Mouse (Mus musculus): ENCODE measurements at regions not wholly inside any gene's neighbourhood (a gene's known extent, or its start where the extent isn't known, plus 50 kb on each side); places are given as distances from the start of the nearest gene placed in this dataset.

DNA sequence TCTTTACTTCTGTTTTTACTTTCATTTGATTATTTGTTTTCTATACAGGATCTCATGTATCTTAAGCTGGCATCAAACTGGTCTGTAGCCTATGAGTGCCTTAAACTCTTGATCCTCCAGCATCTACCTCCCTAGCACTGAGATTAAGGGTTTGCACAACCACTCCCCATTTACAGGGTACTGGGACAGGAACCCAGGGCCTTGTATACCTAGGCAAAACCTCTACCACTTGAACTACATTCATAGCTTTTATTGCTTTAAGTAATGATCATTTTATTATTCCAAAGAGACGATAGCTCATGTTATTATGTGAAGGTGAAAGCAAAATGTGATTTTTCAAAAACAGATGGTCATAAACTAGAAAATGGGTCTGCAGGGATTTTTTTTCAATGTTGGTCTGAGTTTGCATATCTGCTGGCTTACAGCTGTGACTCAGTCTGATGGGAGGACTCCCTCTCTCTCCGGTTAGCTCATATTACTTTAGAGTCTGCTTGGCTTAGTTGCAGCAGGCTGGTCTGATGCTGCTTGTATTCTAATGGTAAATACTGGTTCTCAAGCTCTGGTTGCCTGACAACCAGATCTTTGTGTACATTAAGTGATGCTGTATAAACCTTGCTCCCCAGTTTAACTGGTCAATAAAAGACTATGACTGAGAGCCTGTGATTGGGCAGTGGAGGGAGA, 735.5 kb downstream of the Tmem132b start:
- Histone ChIP-seq H3K9ac (no peak overlapping the region), H3K4me3 (no peak overlapping the region), H3K4me1 (no peaks in the 10 kb centered on the region), H3K36me3 (no peaks in the 10 kb centered on the region), H3K27ac (no peak overlapping the region), H3K27me3 (no peaks in the 10 kb centered on the region), H3K9me3 (no peaks in the 10 kb centered on the region), H3K4me2 (replicated peaks) (no peak overlapping the region)
- 70% methylated on average over 2 of the region's 2 CpGs for WGBS
- ATAC-seq (ENCODE audit: insufficient number of reproducible peaks, insufficient read depth, low FRiP score, low TSS enrichment), result no peak

DNA sequence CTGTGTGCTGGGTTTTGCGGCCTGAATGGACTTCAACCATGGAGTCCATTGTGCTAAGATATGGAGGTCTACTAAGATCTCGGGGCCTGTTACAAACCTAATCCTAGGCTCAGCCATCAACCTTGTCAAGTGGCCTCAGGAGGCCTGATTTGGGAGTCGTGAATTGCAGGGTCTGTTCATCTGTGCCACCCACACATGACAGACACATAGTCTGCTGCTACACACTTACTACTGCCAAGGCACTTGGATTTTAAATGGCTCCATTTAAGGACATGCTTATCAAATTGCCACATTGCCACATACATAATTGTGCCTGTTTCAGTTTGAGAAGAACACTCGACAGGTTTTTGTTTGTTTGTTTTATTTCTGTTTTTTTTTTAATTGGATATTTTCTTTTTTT, 737.0 kb downstream of the Tmem132b start:
- Histone ChIP-seq H3K4me3 (no peak overlapping the region), H3K9me3 (no peaks in the 10 kb centered on the region), H3K27ac (no peak overlapping the region), H3K27me3 (no peaks in the 10 kb centered on the region), H3K9ac (no peak overlapping the region), H3K4me1 (no peaks in the 10 kb centered on the region), H3K4me2 (replicated peaks) (no peak overlapping the region), H3K36me3 (no peaks in the 10 kb centered on the region)
- WGBS, result 77% methylated on average over 4 of the region's 4 CpGs
- ATAC-seq (ENCODE audit: insufficient number of reproducible peaks, insufficient read depth, low FRiP score, low TSS enrichment), result no peak

DNA sequence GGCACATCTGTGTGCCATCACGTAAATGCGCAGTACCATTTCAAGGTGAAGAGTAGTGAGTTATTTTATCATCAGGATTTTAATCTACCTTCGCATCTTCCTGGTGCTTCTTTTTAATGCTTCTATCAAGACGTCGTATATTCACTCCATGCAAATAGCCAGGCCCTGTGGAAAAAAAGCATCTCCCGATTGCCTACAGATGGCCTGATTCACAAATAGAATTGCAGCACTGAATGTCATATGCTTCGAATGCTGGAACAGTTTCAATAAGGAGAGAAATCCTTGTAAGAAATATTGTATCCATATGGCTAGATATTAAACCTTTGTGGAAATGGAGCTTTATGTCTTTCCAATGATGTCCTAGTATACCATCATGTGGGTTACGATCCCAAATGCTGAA, 742.7 kb downstream of the Tmem132b start:
- no peaks in the 10 kb centered on the region for H3K9me3 ChIP-seq
- H3K4me2 ChIP-seq (replicated peaks), result no peak overlapping the region
- ATAC-seq (ENCODE audit: insufficient number of reproducible peaks, insufficient read depth, low FRiP score, low TSS enrichment), result no peak
- no peaks in the 10 kb centered on the region for H3K4me1 ChIP-seq
- 78% methylated on average over 8 of the region's 8 CpGs for WGBS
- H3K4me3 ChIP-seq, result no peak overlapping the region
- H3K9ac ChIP-seq, result no peak overlapping the region
- H3K27me3 ChIP-seq, result no peaks in the 10 kb centered on the region
- H3K27ac ChIP-seq, result no peak overlapping the region
- no peaks in the 10 kb centered on the region for H3K36me3 ChIP-seq

DNA sequence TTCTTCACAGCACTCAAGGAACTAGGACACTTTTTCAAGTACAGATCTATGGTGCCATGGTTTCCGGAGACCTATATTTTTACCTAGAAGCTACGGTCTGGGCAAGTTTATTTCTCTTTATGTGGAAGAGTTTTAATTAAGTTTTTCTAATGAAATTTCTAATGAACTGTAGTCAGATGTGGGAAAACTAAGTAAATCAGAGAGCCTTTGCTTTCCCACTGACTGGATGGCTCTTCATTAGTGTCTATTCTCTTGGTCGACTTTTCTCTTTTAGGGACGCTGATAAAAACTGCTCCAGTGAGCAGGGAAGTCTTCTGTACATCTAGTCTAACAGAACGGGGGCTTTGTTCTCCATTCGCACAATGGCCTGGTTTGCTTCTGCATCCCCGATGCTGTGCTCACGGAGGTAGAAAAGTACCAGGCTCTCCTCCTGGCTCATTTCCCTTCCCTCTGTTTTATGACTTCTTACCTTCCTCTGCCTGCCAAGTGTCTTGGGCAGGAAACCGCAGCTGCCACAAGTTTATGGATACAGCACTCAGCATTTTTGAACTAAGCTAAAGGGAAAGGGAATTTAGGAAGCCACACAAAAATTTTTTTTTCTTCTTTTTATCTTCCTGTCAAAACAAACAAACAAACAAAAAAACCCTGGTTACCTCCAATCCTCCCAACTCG, 749.6 kb downstream of the Tmem132b start:
- Histone ChIP-seq H3K4me3 (no peak overlapping the region), H3K4me1 (0 out of 2 replicates have a peak, but pooled peaks cover 3% of the 10 kb centered on the region), H3K9ac (no peak overlapping the region), H3K27me3 (no peaks in the 10 kb centered on the region), H3K36me3 (no peaks in the 10 kb centered on the region), H3K27ac (no peak overlapping the region), H3K9me3 (no peaks in the 10 kb centered on the region), H3K4me2 (replicated peaks) (no peak overlapping the region)
- 25% methylated on average over 10 of the region's 10 CpGs for whole genome bisulfite sequencing
- no peak for ATAC-seq (ENCODE audit: insufficient number of reproducible peaks, insufficient read depth, low FRiP score, low TSS enrichment)

DNA sequence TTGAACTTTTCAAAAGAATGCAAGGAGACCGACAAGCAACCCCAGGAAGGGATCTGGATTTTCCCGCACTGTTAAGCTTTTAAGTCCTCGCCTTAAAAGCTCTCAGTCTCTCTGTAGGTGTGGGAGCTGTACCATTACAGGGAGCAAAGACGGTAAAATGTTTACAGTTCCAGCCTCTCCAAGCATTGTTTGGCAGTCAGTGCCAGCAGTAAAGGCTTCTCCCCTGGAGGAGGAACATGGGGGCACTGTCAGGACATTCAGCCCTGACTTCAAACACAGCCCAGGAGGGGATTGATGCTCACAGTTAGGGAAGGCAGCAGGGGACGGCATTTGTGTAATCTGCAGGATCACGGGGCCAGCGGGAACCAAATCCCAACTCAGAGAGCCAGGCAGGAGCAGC, 750.2 kb downstream of the Tmem132b start:
- no peak overlapping the region for H3K9ac ChIP-seq
- H3K4me3 ChIP-seq, result no peak overlapping the region
- H3K4me2 ChIP-seq (replicated peaks), result no peak overlapping the region
- no peaks in the 10 kb centered on the region for H3K27me3 ChIP-seq
- H3K36me3 ChIP-seq, result no peaks in the 10 kb centered on the region
- no peak overlapping the region for H3K27ac ChIP-seq
- H3K4me1 ChIP-seq, result 0 out of 2 replicates have a peak, but pooled peaks cover 3% of the 10 kb centered on the region
- ATAC-seq (ENCODE audit: insufficient number of reproducible peaks, insufficient read depth, low FRiP score, low TSS enrichment), result no peak
- WGBS, result 6% methylated on average over 7 of the region's 7 CpGs
- H3K9me3 ChIP-seq, result no peaks in the 10 kb centered on the region

DNA sequence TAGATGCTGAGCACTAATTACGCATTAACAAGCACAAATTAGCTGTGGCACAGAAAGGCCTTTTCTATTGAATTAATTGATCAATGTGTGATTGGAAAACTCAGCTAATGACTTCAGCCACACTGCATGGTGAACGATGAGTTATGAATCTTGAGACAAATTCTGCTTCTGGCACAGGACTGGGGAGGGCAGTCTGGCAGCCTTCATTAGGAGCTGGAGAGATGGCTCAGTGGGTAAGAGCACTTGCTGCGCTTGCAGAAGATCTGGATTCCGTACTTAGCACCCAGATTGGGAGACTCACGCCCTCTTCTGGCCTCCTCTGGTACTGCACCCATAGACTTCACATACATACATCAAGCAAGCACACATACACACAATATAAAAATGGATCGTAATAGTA, 793.3 kb downstream of the Tmem132b start:
- H3K4me2 ChIP-seq (replicated peaks), result no peak overlapping the region
- H3K27me3 ChIP-seq, result no peaks in the 10 kb centered on the region
- no peaks in the 10 kb centered on the region for H3K4me1 ChIP-seq
- no peak overlapping the region for H3K9ac ChIP-seq
- no peak for ATAC-seq (ENCODE audit: insufficient number of reproducible peaks, insufficient read depth, low FRiP score, low TSS enrichment)
- no peak overlapping the region for H3K4me3 ChIP-seq
- H3K36me3 ChIP-seq, result no peaks in the 10 kb centered on the region
- 76% methylated on average over 6 of the region's 6 CpGs for WGBS
- H3K27ac ChIP-seq, result no peak overlapping the region
- H3K9me3 ChIP-seq, result no peaks in the 10 kb centered on the region

DNA sequence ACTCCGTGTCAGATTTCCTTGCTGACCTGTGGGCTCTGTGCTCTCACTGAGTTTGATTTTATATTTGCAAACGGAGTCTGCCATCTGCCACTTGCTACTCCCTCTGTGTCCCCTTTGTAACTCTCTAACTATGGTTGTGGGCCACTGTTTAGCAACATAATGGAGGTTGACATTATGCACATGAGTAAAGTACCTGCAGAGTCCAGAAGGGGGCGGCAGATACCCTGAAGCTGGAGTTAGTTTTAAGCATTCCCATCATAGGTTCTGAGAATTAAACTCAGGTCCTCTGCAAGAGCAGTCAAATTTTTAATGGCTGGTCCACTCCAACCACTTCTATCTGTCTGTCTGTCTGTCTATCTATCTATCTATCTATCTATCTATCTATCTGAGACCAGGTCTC, 796.7 kb downstream of the Tmem132b start:
- Histone ChIP-seq H3K9ac (no peak overlapping the region), H3K27ac (no peak overlapping the region), H3K4me1 (no peaks in the 10 kb centered on the region), H3K9me3 (no peaks in the 10 kb centered on the region), H3K4me3 (no peak overlapping the region), H3K27me3 (no peaks in the 10 kb centered on the region), H3K36me3 (no peaks in the 10 kb centered on the region), H3K4me2 (replicated peaks) (no peak overlapping the region)
- 35% methylated on average over 3 of the region's 3 CpGs for WGBS
- no peak for ATAC-seq (ENCODE audit: insufficient number of reproducible peaks, insufficient read depth, low FRiP score, low TSS enrichment)

DNA sequence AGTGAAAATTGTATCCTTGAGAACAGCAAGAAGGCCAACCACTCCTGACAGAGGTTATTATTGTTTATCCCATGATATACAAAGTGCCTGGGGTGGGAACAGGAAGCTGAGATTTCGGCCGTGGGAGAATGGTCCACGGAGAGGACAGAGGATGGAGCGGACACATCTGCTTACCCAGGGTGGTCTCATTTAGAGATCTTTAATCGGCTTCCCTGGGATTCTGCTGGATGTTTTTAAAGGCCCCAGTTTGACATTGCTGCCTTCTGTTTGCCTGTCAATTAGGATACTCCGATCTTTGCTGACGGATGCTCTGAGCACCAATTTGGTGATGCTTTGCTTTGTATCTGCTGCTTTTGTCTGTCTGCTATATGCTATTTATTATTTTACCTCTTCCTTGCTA, 803.5 kb downstream of the Tmem132b start:
- 54% methylated on average over 7 of the region's 7 CpGs for WGBS
- H3K27me3 ChIP-seq, result no peaks in the 10 kb centered on the region
- H3K9ac ChIP-seq, result no peak overlapping the region
- H3K9me3 ChIP-seq, result no peaks in the 10 kb centered on the region
- no peak overlapping the region for H3K4me2 ChIP-seq (replicated peaks)
- no peaks in the 10 kb centered on the region for H3K36me3 ChIP-seq
- no peaks in the 10 kb centered on the region for H3K4me1 ChIP-seq
- H3K27ac ChIP-seq, result no peak overlapping the region
- H3K4me3 ChIP-seq, result no peak overlapping the region
- no peak for ATAC-seq (ENCODE audit: insufficient number of reproducible peaks, insufficient read depth, low FRiP score, low TSS enrichment)

DNA sequence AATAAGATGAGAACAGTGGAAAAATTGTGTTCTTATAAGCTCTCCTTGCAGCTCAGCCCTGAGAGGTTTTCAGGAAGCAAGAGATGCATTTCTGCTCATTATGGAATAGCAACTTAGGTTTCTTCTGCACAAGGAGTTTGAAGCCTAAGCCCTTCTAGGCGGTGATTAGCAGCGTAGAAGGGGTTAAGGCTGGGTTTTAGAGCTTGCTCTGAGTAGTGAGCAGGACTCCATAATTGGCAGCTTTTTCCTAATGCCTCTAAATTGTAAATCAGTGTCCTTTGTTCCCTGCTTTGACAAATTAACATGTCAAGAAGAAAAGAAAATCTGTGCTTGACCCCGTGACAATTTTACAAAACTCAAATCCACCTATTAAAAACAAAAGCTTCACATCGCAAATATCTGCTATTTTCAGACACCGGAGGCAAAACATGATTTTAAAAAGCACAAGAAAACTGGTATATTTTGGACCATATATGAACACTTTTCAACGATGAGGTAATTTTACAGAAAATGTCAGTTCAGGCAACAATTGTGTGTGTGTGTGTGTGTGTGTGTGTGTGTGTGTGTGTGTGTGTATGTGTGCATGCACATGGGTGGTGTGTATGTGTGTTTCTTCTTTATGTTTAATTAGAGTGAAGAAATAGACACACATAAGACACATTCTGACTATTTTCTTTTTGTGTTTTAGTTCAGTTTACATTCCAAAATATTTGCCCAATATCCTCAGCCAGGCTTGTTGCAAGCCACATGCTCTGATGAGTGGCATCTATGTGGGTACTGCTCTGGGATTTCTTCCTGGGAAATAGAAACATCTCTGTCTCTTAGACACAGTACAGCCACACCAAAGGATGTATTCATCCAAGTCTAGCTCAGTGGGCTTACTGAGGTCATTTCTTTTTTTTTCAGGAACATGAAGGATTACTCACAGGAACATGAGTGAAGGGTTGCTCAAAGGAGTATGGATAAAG, 804.3 kb downstream of the Tmem132b start:
- Histone ChIP-seq H3K4me2 (replicated peaks) (no peak overlapping the region), H3K4me1 (no peaks in the 10 kb centered on the region), H3K36me3 (no peaks in the 10 kb centered on the region), H3K27ac (no peak overlapping the region), H3K4me3 (no peak overlapping the region), H3K9ac (no peak overlapping the region), H3K9me3 (no peaks in the 10 kb centered on the region), H3K27me3 (no peaks in the 10 kb centered on the region)
- ATAC-seq (ENCODE audit: insufficient number of reproducible peaks, insufficient read depth, low FRiP score, low TSS enrichment), result no peak
- WGBS, result 48% methylated on average over 6 of the region's 6 CpGs

DNA sequence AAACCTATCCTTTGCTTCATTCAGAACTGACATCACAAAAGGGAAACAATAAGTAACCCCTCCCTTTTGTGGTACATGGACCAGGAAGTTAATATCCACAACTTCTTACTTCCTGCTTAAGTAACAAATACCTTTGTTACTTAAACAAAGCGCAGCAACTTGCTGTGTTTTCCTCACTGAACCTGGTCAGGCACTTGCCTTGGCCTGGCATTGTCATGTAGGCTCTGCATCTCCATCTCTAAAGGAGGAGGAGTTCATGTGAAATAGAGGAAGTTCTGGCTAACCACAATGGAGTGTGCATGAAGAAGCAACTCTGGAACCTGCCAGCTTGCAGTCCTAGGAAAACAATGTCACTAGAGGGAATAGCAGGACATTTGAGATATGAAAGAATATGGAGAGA, 806.3 kb downstream of the Tmem132b start:
- no peak overlapping the region for H3K9ac ChIP-seq
- ATAC-seq (ENCODE audit: insufficient number of reproducible peaks, insufficient read depth, low FRiP score, low TSS enrichment), result no peak
- no peak overlapping the region for H3K4me2 ChIP-seq (replicated peaks)
- no peaks in the 10 kb centered on the region for H3K36me3 ChIP-seq
- no peaks in the 10 kb centered on the region for H3K27me3 ChIP-seq
- 63% methylated on average over 1 of the region's 1 CpGs for WGBS
- H3K27ac ChIP-seq, result no peak overlapping the region
- no peaks in the 10 kb centered on the region for H3K9me3 ChIP-seq
- no peak overlapping the region for H3K4me3 ChIP-seq
- no peaks in the 10 kb centered on the region for H3K4me1 ChIP-seq

DNA sequence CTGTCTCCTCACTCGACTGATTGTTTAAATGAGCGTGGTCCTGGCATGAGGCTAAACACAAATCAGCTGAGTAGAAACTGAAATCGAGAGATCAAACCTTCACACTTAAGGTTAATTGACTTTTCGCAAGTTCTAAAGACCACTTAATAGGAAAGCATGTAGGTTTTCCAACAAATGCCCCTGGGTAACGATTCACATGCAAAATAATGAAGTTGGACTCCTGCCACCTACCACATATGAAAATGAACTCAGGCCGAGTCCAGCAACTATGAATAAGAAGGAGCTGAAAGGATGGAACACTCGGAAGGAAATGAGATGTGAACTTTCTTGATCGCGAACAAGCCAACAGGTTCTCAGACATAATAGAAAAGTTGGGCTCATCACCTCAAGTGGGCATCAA, 812.0 kb downstream of the Tmem132b start:
- 87% methylated on average over 9 of the region's 9 CpGs for WGBS
- Histone ChIP-seq H3K9ac (no peak overlapping the region), H3K36me3 (no peaks in the 10 kb centered on the region), H3K27me3 (no peaks in the 10 kb centered on the region), H3K4me2 (replicated peaks) (no peak overlapping the region), H3K27ac (no peak overlapping the region), H3K4me1 (no peaks in the 10 kb centered on the region), H3K4me3 (no peak overlapping the region), H3K9me3 (no peaks in the 10 kb centered on the region)
- ATAC-seq (ENCODE audit: insufficient number of reproducible peaks, insufficient read depth, low FRiP score, low TSS enrichment), result no peak

DNA sequence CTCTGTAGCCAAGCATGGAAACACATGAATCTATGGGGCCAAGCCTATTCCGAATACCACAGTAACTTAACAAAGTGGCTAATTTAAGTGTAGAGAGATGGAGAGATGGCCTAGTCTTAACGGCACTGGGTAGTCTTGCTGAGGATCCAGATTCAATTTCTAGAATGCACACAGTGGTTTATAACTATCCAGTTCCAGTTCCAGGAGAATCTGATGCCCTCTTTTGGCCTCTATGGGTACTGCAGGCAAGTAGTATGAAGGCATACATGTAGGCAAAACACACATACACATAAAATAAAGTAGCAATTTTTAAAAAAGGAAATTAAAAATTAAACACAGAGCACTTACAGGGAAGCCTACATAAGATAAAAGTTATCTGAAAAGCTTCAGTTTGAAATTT, 819.4 kb downstream of the Tmem132b start:
- no peaks in the 10 kb centered on the region for H3K4me1 ChIP-seq
- no peak for ATAC-seq (ENCODE audit: insufficient number of reproducible peaks, insufficient read depth, low FRiP score, low TSS enrichment)
- H3K4me3 ChIP-seq, result no peak overlapping the region
- no peak overlapping the region for H3K27ac ChIP-seq
- no peaks in the 10 kb centered on the region for H3K36me3 ChIP-seq
- no peaks in the 10 kb centered on the region for H3K27me3 ChIP-seq
- 91% methylated on average over 2 of the region's 2 CpGs for WGBS
- H3K9me3 ChIP-seq, result no peaks in the 10 kb centered on the region
- no peak overlapping the region for H3K4me2 ChIP-seq (replicated peaks)
- H3K9ac ChIP-seq, result no peak overlapping the region
